Mouse (Mus musculus) embryonic facial prominence, embryonic 12.5 days (tissue): ENCODE measurements around the gene Efcab12. TPM values are rescaled to one million over a fixed set of nuclear protein-coding genes. Genes with fewer than 3 reads are reported as not detected.
A peak's percentile ranks its signal among the peaks of the same experiment; 100 is the strongest.
"Not testable (repeated sequence)": the region's sequence is repeated elsewhere in the genome, so short reads cannot be mapped to it uniquely, and the experiment has no call there.

Experiments used
- ATAC-seq: fragments of 200-750 bp; cut with Nextera tagmentation; 2 replicates; pipeline ENCODE4 v1.8.0; 2017; ENCODE audit not compliant: insufficient number of reproducible peaks, insufficient read depth, low FRiP score, low TSS enrichment
- H3K27ac ChIP-seq: fragments of 300-500 bp; sonication (generic); 2 replicates; pipeline ENCODE4 v1.5.1; 2016; ENCODE audit warnings: mild to moderate bottlenecking
- H3K27me3 ChIP-seq: fragments of 300-500 bp; sonication (generic); 2 replicates; pipeline ENCODE4 v1.6.1; 2016; ENCODE audit warnings: mild to moderate bottlenecking, moderate library complexity
- H3K36me3 ChIP-seq: fragments of 300-500 bp; sonication (generic); 2 replicates; pipeline ENCODE4 v1.6.1; 2016; ENCODE audit warnings: mild to moderate bottlenecking
- H3K4me1 ChIP-seq: fragments of 300-500 bp; sonication (generic); 2 replicates; pipeline ENCODE4 v1.6.1; 2016
- H3K4me2 ChIP-seq: fragments of 300-500 bp; sonication (generic); replicated peaks from 2 replicates; pipeline ENCODE4 v1.6.1; 2016; ENCODE audit warnings: mild to moderate bottlenecking, moderate library complexity
- H3K4me3 ChIP-seq: fragments of 300-500 bp; sonication (generic); 2 replicates; pipeline ENCODE4 v1.5.1; 2016; ENCODE audit warnings: mild to moderate bottlenecking
- H3K9ac ChIP-seq: fragments of 300-500 bp; sonication (generic); 2 replicates; pipeline ENCODE4 v1.6.1; 2016; ENCODE audit warnings: mild to moderate bottlenecking, moderate library complexity
- H3K9me3 ChIP-seq: fragments of 300-500 bp; sonication (generic); 2 replicates; pipeline ENCODE4 v1.6.1; 2016; ENCODE audit warnings: mild to moderate bottlenecking, moderate library complexity
- WGBS: fragments of 180-500 bp; shearing (Covaris S2); methylation state at CpG from one replicate; pipeline ENCODE4 v1.1.7; 2016; 5-methylcytosine and 5-hydroxymethylcytosine counted together
- polyA plus RNA-seq: library from polyadenylated mRNA; unstranded; fragments of >200 nt; fragmentation: Nextera tagmentation; extraction: Ambion mirVana; gene quantifications from 2 replicates; pipeline ENCODE4 v1.2.1, GENCODE M21; 2016

Gene Efcab12
- polyA plus RNA-seq, result 0.89 and 1.00 TPM in 2 replicates

DNA sequence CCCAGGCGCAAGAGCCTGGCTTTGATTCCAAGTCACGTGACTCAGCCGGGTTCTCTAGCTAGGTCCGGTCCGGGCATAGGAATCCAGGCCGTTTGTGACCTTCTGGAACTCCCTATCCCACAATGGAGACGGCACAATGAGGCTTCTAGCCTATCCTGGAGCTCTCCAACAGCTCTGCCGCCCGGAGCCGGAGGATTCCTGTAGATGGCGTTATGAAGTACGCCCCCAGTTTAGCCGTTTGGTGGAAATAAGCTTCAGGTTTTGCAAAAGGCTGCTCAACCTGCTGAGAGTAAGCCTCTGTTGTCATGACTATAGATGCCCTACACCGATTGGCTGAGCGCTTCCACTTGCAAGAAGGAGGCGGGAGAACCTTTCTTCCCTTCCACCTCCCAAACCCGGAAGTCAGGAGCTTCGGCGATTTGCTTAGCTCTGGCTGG lies at the start of gene Efcab12:
TSS of gene Efcab12 (minus strand) at position 252 of the 437 bp plus-strand sequence.
- H3K27me3 ChIP-seq, result no peaks in the 10 kb centered on the region
- H3K4me3 ChIP-seq, result peak within 1 kb of the TSS; percentile 29
- peak within 1 kb of the TSS; percentile 58 for H3K4me2 ChIP-seq
- ATAC-seq, result peak; percentile 77; the same call in 1 of the 2 replicates
- H3K9ac ChIP-seq, result peak within 1 kb of the TSS; percentile 20; the same call in 1 of the 2 replicates
- H3K27ac ChIP-seq, result no peak within 1 kb of the TSS; the same call in 1 of the 2 replicates
- peaks cover 16% of the 10 kb centered on the region for H3K36me3 ChIP-seq
- H3K4me1 ChIP-seq, result no peaks in the 10 kb centered on the region
- no peaks in the 10 kb centered on the region for H3K9me3 ChIP-seq
- WGBS, result 2% methylated on average over 19 of the region's 19 CpGs

- Histone ChIP-seq H3K4me3 (no peak overlapping the region), H3K27ac (no peak overlapping the region), H3K9me3 (0 out of 2 replicates have a peak, but pooled peaks cover 4% of the 10 kb centered on the region), H3K9ac (no peak overlapping the region), H3K27me3 (no peaks in the 10 kb centered on the region), H3K36me3 (peaks cover 45% of the 10 kb centered on the region), H3K4me2 (no peak overlapping the region), H3K4me1 (peaks cover 9% of the 10 kb centered on the region; the same call in 1 of the 2 replicates)
- ATAC-seq, result peak; percentile 44; the same call in 1 of the 2 replicates
- WGBS, result 58% methylated on average over 4 of the region's 4 CpGs
Observed at GRCm38 (mm10) chr6:115886894-115887293, 48.7 kb upstream of the Efcab12 start.

- Histone ChIP-seq H3K9ac (no peak overlapping the region), H3K4me3 (no peak overlapping the region), H3K27me3 (no peaks in the 10 kb centered on the region), H3K4me1 (no peaks in the 10 kb centered on the region), H3K27ac (no peak overlapping the region), H3K4me2 (no peak overlapping the region), H3K36me3 (peaks cover 48% of the 10 kb centered on the region), H3K9me3 (0 out of 2 replicates have a peak, but pooled peaks cover 4% of the 10 kb centered on the region)
- ATAC-seq, result no peak
Observed at GRCm38 (mm10) chr6:115884018-115884417, 45.8 kb upstream of the Efcab12 start.

DNA sequence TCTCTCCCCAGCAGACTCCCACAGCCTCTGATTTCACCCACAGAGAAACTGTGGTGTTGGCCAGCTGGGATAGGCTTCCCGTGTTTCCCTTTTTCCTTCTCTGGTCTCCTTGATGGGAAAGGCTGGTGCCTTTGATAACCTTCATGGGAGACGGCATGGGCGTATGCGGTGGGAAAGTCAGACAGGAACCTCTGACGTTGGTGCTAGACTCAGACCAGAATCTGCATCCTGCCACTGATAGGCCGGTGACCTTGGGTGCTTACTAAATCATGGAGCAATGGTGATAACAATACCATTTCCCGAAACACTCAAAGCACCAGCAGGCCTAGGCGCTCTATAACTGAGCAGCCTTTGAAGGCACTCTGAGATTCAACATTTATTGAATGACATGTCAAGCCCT lies 42.5 kb upstream of the Efcab12 start:
- H3K4me3 ChIP-seq, result no peak overlapping the region
- no peak overlapping the region for H3K9ac ChIP-seq
- 92% methylated on average over 8 of the region's 8 CpGs for WGBS
- H3K27me3 ChIP-seq, result no peaks in the 10 kb centered on the region
- H3K4me2 ChIP-seq, result no peak overlapping the region
- H3K4me1 ChIP-seq, result no peaks in the 10 kb centered on the region
- ATAC-seq, result no peak
- no peaks in the 10 kb centered on the region for H3K9me3 ChIP-seq
- no peak overlapping the region for H3K27ac ChIP-seq
- peaks cover 47% of the 10 kb centered on the region for H3K36me3 ChIP-seq

GRCm38 (mm10) chr6:115879736-115880135 lies 41.5 kb upstream of the Efcab12 start:
- Histone ChIP-seq H3K36me3 (peaks cover 51% of the 10 kb centered on the region), H3K4me3 (no peak overlapping the region), H3K27me3 (no peaks in the 10 kb centered on the region), H3K9me3 (no peaks in the 10 kb centered on the region), H3K4me2 (no peak overlapping the region), H3K9ac (no peak overlapping the region), H3K27ac (no peak overlapping the region), H3K4me1 (no peaks in the 10 kb centered on the region)
- 86% methylated on average over 6 of the region's 6 CpGs for WGBS
- ATAC-seq, result no peak

GRCm38 (mm10) chr6:115878694-115879093 lies 40.5 kb upstream of the Efcab12 start:
- Histone ChIP-seq H3K4me1 (no peaks in the 10 kb centered on the region), H3K4me3 (no peak overlapping the region), H3K9me3 (no peaks in the 10 kb centered on the region), H3K27ac (no peak overlapping the region), H3K9ac (no peak overlapping the region), H3K4me2 (no peak overlapping the region), H3K27me3 (no peaks in the 10 kb centered on the region), H3K36me3 (peaks cover 44% of the 10 kb centered on the region)
- WGBS, result 72% methylated on average over 6 of the region's 6 CpGs
- ATAC-seq, result no peak

GRCm38 (mm10) chr6:115877239-115877638 lies 39.0 kb upstream of the Efcab12 start:
- Histone ChIP-seq H3K4me1 (no peaks in the 10 kb centered on the region), H3K9me3 (no peaks in the 10 kb centered on the region), H3K9ac (no peak overlapping the region), H3K4me3 (no peak overlapping the region), H3K4me2 (no peak overlapping the region), H3K36me3 (peaks cover 40% of the 10 kb centered on the region), H3K27ac (no peak overlapping the region), H3K27me3 (no peaks in the 10 kb centered on the region)
- 89% methylated on average over 2 of the region's 2 CpGs for WGBS
- ATAC-seq, result no peak

DNA sequence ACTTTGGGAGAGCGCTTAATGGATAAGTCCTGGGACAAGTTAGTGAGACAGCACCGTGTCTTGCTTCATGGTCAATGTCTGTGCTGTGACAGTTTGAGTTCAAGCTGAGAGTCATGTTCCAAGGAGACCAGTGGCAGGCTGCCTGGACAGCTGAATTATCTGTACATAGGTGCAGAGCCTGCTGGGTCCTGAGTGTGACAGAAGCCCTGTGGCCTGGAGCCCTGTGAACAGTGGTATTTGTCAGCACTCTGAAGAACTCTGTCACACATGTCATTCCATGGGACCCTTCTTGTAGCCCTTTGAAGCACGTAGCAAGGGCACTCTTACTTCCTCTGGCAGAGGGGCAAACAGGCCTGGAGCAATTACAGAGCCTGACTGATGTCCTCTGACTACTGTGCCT lies 33.1 kb upstream of the Efcab12 start:
- ATAC-seq, H3K9me3 ChIP-seq, H3K36me3 ChIP-seq, H3K4me2 ChIP-seq, H3K4me3 ChIP-seq, H3K9ac ChIP-seq, H3K27me3 ChIP-seq, H3K4me1 ChIP-seq, H3K27ac ChIP-seq: not testable (repeated sequence)
- no CpG with 5 or more reads among the region's 3 CpGs for WGBS

DNA sequence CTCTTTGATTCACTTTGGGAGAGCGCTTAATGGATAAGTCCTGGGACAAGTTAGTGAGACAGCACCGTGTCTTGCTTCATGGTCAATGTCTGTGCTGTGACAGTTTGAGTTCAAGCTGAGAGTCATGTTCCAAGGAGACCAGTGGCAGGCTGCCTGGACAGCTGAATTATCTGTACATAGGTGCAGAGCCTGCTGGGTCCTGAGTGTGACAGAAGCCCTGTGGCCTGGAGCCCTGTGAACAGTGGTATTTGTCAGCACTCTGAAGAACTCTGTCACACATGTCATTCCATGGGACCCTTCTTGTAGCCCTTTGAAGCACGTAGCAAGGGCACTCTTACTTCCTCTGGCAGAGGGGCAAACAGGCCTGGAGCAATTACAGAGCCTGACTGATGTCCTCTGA lies 28.9 kb upstream of the Efcab12 start:
- H3K4me1 ChIP-seq, H3K9ac ChIP-seq, H3K27ac ChIP-seq, H3K9me3 ChIP-seq, ATAC-seq, H3K4me2 ChIP-seq, H3K4me3 ChIP-seq, H3K27me3 ChIP-seq: not testable (repeated sequence)
- WGBS, result no CpG with 5 or more reads among the region's 3 CpGs
- peaks cover 19% of the 10 kb centered on the region; the same call in 1 of the 2 replicates for H3K36me3 ChIP-seq

DNA sequence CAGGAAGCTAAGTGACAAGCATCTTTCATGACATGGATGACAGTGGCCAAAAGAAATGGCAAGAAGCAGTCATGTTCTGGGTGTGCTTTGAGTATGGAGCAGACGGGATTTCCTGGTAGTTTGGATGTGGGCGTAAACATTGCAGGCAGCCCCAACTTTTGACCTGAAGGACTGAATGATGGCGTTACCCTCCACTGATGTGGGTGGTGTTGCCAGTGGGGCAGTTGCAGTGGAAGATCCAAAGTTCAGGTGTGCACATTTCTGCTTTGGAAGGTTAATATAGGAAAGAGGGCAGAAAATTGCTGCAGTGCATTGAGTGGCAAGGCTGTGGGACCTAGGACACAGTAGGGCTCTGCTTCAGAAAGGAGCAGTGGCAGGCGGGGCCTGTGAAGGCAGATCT lies 27.0 kb upstream of the Efcab12 start:
- Histone ChIP-seq H3K4me3 (no peak overlapping the region), H3K27me3 (no peaks in the 10 kb centered on the region), H3K4me2 (no peak overlapping the region), H3K36me3 (peaks cover 19% of the 10 kb centered on the region; the same call in 1 of the 2 replicates), H3K9me3 (no peaks in the 10 kb centered on the region), H3K4me1 (no peaks in the 10 kb centered on the region), H3K27ac (no peak overlapping the region), H3K9ac (no peak overlapping the region)
- no peak for ATAC-seq
- WGBS, result 93% methylated on average over 4 of the region's 4 CpGs

DNA sequence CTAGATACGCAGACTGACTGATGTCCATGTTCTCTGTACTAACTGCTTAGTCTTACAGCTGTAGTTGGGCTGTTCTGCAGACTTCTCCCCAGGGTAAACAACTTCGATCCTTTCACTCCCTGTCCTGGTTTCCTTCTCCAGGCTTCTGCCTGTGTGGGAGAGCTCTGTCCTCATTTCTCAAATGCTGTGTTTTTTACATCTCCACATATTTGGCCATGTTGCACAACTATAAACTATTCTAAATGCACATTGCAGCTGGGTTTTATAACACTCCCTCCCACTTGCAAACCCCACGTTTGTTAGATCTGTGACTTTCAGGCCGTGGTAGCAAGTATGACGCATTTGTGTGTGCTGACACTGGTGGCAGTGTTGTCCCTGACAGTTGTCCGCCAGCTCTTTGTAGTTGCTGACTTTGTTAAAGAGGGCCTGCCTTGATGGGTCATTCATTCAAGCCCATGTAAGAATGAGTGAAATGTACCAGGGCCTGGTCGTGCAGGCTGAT lies 25.2 kb upstream of the Efcab12 start:
- no peaks in the 10 kb centered on the region for H3K4me1 ChIP-seq
- no peak overlapping the region for H3K4me2 ChIP-seq
- no peak overlapping the region for H3K4me3 ChIP-seq
- peaks cover 19% of the 10 kb centered on the region; the same call in 1 of the 2 replicates for H3K36me3 ChIP-seq
- H3K27me3 ChIP-seq, result no peaks in the 10 kb centered on the region
- H3K9me3 ChIP-seq, result no peaks in the 10 kb centered on the region
- no peak overlapping the region for H3K27ac ChIP-seq
- H3K9ac ChIP-seq, result no peak overlapping the region
- no peak for ATAC-seq
- WGBS, result 65% methylated on average over 7 of the region's 7 CpGs

GRCm38 (mm10) chr6:115860027-115860556 lies 21.9 kb upstream of the Efcab12 start:
- Histone ChIP-seq H3K27me3 (no peaks in the 10 kb centered on the region), H3K9ac (no peak overlapping the region), H3K27ac (no peak overlapping the region), H3K9me3 (no peaks in the 10 kb centered on the region), H3K4me1 (0 out of 2 replicates have a peak, but pooled peaks cover 8% of the 10 kb centered on the region), H3K36me3 (peaks cover 12% of the 10 kb centered on the region; the same call in 1 of the 2 replicates), H3K4me3 (no peak overlapping the region), H3K4me2 (no peak overlapping the region)
- 72% methylated on average over 7 of the region's 7 CpGs for WGBS
- no peak for ATAC-seq
